Mouse (Mus musculus) adrenal gland, adult 8-10 months (tissue): ENCODE results near the gene Ccno. TPM values are rescaled to one million over a fixed set of nuclear protein-coding genes. Genes with fewer than 3 reads are reported as not detected.

Source experiments
- DNase-seq: peaks from one replicate; pipeline ENCODE4 v3.0.0; 2022
- total RNA-seq, 4 experiments: library from RNA; stranded (reverse); gene quantifications; 2 replicates each; pipeline ENCODE4 v1.2.4; 2022

The Ccno gene
- under 1 TPM; 0.73 to 0.87 (median 0.77) TPM for total RNA-seq

DNA sequence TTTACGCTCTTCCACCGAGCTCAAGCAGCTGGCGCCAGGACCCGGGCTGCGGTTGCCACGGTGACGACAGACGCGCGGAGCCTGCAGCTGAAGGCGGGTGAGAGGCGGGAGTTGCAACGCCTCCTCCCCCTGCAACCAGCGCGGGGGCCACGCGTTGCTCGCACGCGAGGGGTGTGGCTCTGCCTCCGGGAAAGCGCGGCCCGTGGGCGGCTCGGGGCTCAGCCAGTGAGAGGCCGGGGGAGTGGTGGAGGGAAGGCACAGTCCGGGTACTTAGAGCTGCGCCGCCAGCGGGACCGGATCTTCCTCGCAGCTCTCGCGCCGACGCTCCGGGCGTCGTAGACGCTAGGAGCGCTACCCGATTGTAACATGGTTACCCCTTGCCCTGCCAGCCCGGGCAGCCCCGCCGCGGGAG is at the start of gene Ccno:
Gene Ccno (plus strand): TSS at position 271 of the 412 bp plus-strand sequence.
- peak; percentile 97 for DNase-seq

DNA sequence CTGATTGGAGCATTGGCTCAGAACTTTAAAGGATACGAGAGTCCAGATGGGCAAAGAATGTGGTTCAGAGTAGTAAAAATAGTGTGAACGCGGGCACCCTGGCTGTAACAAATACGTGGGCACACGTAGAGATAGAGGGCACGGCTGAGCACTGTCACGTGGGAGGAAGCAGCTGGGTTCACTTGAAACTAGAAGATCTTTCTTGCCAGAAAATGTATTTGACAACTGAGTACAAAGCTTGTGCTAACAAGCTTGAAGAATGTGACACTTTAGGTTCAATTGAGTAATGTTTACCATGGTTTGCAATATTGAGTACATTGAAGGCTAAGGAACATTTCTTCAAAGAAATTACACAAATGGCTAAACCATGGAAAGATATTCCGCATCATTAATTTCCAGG is 49.5 kb upstream of the Ccno start:
- no peak for DNase-seq

DNA sequence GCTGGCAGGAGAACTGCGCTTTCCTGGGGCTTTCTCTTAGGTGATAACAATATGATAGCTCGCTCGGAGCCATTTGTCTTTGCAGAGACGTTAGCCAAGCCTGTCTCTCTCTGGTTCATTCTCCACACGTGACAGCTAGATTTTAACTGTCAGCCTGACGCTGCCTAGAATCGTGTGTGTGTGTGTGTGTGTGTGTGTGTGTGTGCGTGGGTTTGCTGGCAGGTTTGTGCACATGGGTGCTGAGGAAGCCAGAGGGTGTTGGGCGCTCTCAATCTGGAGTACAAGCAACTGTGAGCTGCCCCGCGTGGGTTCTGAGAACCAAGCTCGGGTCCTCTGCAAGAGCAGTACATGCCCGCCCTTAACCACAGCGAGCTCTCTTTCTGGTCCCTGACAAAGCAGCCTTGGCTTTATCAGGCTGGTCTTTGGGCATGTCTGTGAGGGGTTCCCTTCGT is 45.7 kb upstream of the Ccno start:
- no peak for DNase-seq

DNA sequence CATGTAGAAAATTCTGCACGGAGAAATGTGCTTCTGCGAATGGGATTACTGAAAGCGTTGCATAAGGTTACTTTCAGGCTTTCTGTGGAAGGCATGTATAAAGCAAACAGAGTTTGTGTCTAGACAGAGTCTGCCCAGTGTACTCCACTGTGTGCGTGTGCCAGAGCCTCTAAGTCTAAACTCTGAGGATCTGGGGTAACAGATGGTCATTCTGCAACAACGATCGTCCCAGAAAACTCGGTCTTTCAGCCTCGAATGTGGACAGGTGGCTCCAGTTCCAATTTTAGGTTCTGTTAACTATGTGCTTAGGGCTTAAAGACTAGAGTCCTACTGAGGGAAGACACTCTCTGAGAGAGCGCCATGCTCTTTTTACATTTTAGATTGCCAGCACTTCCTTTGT is 42.3 kb upstream of the Ccno start:
- DNase-seq = no peak

DNA sequence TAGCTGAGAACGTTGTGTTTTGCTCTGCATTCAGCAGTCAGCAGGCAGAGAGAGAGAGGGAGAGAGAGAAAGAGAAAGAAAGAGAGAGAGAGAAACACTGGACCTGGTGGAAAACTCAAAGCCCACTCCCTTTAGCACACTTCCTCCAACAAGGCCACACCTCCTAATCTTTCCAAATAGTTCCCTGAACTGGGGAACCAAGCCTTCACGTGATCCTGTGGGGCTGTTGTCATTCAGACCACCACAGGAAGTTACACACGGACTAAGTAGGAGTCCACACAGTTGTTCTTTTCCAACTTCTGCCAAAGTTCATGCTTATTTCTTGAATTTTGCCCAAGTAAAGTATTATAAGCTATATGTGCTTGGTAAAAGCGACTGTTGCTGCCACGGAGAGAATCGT is 41.7 kb upstream of the Ccno start:
- DNase-seq = no peak

DNA sequence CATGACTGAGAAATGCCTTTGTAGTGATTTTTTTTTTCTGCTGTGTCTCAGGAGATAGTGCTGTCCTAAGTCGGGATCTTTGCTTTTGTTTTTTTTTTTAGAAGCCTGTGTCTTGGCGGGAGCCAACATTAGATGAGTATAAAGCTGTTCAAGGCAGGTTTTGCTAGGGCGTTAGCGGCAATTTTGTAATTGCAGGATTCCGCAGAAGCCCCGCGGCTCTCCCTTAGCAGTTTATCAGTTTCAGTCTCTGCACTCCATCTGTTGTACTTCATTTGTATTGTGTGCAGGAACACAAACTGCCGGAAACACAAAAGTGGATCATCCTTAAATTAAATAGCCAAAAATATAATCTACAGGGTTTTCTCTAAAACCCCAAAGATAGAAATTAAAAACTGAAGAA is 33.5 kb upstream of the Ccno start:
- DNase-seq = no peak

DNA sequence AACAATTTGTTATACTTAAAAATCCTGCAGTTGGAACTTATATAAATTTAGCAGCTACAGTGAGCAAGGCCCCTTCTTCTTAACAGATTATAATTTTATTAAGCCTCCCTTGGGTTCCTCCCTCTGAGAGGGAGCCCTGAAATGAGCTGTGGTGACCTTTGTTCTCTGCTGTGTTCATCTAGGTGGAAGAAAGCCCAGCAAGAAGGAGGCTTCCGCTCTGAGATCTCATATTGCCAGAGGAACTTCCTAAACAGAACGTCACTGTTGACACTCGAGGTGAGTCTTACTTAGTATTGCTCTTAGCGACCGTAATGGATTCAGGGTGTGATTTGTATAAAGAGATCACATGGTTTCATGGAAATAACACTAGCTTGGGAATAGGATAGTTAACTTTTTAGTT is 24.5 kb upstream of the Ccno start:
- no peak for DNase-seq

DNA sequence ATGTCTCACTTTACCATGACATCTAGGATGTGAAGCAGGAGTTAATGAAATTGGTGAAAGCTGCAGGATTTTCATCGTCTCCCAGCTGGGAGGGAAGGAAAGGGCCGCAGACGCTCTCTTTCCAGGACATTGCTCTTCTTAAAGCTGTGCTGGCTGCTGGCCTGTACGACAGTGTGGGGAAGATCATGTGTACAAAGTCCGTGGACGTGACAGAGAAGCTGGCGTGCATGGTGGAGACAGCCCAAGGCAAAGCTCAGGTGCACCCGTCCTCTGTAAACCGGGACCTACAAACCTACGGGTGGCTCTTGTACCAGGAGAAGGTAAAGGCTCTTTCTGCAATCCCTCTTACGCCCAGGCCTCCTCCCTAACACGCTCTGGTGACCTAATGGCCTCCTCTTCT is 23.2 kb upstream of the Ccno start:
- no peak for DNase-seq

DNA sequence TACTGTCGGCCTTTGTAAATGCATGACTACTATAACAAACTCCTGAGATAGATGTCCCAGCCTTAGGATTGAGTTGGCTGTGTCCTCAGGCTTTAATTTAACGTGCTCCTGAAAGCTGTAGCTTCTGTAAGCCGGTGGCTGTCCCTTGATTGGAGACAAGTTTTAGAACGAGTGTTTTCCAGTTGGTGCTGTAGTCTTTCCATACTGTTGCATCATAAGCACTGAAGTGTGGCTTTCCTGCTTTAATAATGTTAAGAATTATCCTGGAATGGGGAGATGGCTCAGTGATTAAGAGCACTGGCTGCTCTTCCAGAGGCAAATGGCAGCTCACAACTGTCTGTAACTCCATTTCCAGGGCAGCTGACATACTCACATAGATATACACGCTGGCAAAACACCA is 20.3 kb upstream of the Ccno start:
- no peak for DNase-seq

DNA sequence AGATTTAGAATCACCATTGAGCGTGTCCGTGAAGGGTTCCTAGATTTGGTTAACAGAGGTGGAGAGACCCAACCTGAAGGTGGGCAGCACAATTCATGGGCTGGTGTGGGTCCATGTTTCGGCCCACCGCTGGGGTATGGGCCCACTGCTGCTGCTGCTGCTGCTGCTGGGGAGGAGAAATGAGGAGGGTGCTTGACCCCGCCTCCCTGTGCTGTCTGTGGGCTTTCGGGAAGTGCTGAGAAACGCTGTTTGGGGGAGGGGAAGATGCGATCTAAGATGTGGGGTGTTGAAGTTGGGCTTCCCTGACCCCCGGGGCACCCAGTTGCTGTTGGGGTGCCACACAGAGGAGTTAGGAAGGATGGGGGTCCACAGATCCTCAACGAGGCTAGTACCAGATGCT is 10.9 kb upstream of the Ccno start:
- no peak for DNase-seq

DNA sequence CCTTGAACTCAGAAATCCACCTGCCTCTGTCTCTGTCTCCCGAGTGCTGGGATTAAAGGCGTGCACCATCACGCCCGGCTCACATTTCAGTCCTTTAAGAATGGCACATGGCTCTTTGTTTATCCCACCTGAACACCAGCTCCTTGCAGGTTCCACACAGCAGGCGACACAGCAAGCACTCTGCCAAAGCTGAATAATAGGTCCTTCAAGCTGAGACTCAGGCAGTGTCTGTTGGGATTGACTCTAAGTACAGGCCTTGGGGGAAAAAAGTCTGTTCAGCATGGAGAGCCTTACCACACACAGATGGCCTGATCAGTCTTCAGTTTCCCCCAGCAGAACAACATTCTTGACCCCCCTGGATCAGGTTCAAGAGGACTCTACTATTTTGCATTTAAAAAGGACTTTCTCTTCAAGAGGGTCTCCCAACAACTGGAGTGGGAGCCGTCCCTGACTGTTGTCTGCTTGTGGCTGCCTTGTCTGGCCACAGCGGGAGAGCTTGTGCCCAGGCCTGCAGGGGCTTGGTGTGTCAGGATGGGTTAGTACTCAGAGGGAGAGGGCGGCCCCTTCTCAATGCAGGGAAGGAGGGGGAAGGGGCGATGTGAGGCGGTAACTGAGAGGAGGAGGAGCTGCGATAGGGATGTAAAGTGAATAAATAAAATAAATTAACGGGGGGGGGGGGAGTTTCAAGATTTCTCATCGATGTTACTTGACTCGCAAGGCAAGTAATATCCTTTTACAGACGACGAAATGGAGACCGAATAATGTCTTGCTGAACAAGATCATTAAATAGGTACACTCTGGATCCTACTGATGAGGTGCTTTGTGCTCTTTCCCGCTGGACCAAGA is 1.8 kb upstream of the Ccno start:
- no peak for DNase-seq

DNA sequence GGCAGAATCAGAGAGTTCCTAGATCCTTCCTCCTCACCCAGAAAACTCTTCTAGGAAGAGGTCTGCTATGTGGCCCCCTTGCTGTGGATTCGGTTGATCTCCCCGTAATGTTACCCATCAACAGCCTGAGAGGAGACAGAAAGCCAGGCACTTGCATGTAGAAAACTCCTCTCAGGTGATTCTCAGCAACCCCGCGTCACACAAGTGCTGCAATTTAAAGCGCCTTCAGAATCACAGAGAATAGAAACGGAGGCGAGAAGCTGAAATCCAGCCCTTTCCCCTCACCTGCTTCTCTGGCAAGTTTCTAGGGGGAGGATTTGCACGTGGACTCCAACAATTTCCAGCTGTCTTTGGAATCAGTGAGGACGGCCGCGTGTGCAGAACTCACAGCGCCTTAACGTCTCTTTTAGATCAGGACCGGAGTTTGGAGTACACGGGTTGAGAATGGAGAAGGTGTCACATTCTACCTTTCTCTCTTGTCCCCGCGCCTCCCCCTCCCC is 1.1 kb upstream of the Ccno start:
- no peak for DNase-seq

DNA sequence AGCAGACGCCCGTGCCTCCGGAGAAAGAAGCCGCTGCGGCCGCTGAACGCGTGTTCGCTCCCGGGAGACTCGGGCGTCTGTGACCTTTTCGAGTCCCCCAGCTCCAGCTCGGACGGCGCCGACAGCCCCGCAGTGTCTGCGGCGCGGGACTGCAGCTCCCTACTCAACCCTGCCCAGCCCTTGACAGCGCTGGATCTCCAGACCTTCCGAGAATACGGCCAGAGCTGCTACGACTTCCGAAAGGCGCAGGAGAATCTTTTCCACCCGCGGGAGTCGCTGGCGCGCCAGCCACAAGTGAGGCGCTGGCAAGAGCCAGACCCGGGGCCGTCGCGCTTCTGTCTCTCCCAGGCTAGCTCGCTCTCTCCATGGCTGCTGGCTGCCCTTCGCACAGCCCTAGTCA is 389 bp downstream of the Ccno start:
- DNase-seq = no peak

DNA sequence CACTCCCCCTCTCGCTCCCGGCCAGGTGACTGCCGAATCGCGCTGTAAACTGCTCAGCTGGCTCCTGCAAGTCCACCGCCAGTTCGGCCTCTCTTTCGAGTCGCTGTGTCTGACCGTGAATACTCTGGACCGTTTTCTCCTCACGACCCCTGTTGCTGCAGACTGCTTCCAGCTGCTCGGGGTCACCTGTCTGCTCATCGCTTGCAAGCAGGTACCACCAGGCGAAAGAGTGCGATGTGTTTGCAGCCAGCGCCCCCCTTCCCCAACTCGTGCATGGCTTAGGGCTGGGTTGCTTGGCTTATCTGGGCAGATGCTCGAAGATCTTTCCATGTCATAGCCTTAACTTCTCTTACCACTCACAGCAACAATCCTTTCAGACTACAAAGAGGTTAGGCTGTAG is 1.3 kb downstream of the Ccno start:
- DNase-seq = no peak

DNA sequence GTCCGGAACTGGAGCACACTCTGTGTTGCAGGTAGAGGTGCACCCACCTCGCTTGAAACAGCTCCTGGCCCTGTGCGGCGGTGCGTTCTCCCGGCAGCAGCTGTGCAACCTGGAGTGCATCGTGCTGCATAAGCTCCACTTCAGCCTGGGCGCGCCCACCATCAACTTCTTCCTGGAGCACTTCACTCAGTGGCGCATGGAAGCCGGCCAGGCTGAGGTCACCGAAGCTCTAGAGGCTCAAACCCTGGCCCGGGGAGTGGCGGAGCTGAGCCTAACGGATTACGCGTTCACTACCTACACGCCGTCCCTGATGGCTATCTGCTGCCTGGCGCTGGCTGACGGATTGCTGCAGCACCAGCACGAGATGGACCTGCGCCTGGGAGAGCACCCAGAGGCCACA is 1.9 kb downstream of the Ccno start:
- DNase-seq = no peak

DNA sequence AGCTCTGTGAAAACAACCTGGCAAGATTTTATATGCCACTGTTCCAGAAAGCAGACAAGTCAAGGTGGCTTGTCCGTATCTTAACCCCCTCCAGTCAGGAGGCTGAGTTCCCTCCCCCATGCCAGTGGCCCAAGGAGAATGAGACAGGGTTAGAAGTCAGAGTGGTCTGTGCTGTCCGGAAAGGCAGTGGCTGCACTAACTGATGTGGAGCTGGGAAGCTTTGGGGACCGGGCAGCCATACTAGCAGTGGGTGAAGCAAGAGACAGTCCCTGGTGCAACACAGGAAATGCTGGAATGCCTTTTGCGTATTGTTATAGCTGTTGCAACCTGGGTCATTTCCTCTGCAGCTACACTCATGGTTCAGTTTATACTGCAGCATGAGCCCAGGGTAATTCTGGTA is 2.7 kb downstream of the Ccno start:
- no peak for DNase-seq

DNA sequence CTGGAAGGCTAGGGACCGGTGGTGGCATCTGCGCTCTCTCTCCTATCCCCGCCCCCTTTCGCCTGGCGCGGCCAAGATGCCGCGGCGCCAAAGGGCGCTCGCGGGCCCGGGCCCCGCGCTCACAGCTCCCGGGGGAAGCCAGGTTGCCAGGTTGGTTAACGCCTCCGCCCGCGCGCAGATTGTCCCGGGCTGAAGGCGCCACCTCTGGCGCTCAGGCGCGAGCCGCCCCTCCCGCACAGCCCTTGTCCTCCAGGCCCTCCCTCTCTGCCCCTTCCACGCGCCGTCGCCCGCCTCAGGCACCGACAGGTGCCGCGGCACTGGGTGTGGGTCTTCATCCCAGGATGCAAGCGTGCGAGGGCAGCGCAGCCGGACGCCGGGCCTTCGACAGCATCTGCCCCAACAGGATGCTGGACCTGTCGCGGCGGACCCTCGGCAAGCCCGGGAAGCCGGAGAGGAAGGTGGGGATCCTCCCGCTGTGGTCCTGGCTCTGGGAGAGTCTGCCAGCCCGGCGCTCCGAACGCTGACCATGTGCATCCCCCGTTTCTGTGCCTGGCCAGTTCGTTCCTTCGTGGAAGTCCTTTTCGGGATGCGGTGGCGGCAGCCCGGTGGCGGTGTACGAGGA is 6.0 kb downstream of the Ccno start, which contains the start of gene Mcidas:
Gene Mcidas (plus strand): TSS at position 315 of the 622 bp plus-strand sequence.
- no peak for DNase-seq

DNA sequence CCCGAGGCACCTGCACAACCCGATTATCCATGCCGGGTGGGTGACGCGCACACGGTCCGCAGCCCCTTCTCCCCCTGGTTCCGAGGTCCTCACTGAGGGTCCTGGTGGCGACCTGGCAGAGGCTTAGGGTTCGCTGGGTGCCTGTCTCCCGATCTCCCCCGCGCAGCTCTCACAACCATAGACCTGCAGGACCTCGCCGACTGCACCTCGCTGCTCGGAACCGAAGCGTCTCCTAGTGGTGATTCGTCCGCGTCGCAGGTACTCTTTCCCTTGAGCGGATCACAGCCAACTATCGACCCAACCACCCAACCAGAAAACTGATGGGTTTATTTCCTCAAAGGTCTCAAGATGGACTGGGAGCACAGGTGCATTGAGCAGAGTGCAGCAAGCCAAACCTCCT is 6.6 kb downstream of the Ccno start:
- DNase-seq = peak; percentile 33

DNA sequence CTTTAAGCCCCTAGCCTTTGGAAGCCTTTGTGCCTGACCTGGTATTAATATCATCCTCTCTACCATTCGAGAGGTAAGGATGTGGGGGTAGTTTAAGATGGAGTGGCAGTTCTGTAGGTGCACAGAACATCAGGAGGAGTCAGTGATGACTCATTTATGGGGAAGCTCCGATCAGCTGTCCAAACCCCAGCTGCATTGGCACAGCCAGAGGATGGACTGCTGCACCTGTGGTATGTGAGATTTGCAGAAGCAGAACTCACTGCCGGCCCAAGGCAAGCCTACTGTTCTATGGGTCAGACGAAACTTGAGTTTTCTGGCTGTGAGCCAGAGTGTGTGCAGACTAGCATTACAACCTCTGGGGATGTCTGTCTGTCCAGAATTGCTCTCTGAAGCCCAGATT is 8.8 kb downstream of the Ccno start:
- no peak for DNase-seq

DNA sequence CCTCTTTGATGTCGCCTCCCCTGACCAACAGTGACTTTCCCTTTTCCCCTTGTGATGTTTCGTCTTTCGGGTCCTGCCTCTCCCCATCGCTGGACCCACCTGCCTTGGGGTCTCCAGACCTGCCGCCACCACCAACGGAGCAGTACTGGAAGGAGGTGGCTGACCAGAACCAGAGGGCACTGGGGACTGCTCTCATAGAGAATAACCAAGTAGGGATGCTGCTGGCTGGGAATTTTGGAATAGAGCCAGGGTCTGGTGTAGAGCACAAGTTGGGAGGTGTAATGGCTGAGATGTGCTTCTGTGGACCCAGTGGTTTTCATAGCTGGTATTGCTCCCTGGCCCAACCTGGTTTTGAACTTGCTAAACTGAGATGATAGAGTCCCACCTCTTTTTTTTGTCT is 9.8 kb downstream of the Ccno start:
- no peak for DNase-seq

DNA sequence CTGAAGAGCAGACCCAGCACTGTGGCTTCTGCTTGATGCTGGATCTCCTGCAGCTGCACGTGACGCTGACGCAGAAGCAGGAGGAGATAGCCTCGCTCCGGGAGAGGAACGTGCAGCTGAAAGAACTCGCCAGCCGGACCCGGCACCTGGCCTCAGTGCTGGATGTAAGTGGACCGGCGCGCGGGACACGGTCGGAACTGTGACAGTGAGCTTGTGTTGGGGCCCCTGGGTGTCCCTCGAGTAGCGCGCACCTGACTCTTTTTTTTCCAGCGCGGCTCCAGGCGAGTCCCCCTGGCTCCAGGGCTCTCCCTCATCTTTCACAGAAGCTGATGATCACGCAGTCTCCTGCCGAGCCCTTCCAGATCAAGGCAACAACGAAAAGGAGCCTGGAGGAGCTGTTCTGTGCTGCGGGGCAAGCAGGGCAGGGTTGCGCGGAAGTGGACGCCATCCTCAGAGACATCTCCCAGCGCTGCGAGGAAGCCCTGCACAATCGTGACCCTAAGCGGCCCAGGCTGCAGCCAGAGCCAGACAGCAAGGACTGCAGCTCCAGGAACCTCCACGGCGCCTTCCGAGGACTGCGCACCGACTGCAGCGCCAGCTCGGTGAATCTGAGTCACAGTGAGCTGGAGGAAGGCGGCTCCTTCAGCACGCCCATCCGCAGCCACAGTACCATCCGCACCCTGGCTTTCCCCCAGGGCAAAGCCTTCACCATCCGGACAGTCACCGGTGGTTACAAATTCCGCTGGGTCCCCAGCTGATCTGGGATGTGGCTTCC is 11.0 kb downstream of the Ccno start:
- peak; percentile 18 for DNase-seq

DNA sequence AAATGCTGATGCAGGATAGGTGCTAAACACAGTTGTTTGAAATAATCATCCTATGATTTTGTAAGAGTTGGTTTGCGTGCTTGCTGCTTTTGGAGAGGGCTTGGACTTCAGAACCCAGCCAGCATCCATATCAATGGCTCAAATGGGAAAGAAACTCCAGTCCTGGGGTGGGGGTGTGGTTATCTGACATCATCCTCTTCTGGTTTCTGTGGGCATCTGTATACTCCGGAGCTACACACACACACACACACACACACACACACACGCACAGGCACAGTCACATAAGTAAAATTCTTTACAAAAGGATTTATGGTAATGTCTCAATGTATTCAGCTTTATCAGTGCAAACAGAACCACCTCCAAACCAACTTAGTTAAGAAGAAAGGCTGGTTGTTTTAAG is 12.5 kb downstream of the Ccno start:
- no peak for DNase-seq
